10 mouse cellular contexts compared by ENCODE assay signal in the genomic region with DNA sequence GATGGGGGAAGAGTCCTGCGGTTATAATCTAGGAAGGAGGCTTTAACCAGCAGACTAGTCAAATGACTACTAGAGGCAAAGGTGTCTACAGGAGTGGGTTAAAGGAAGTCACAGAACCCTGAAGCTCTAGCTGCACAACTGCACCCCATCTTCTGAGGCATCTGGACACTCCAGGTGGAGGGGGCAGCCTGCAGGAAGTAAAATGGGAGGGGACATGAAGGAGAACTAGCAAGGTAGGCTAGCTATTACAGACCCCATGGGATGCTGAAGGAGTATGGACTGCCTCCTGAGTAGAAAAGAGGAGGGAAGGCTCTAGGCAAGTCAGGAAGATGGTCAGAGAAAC. TPM values are rescaled to one million over a fixed set of nuclear protein-coding genes. Genes with fewer than 3 reads are reported as not detected.
DNase-seq lines count a peak whose midpoint lies in the region; ATAC-seq and TF ChIP-seq lines count a peak whose summit lies in the region.
"Had no signal": no experiment of that assay in that cellular context is flagged by ENCODE, and none has a peak within 500 bp of the region (broad histone marks: within the 10 kb centered on the region; RNA-seq: fewer than 3 reads in every experiment).

No protein-coding gene starts in this region.

- no peak for TF ChIP-seq CTCF in stomach, postnatal 0 days (IDR thresholded peaks at IDR 0.05; ENCODE audit: low read depth)

- H3K36me3 ChIP-seq in heart, embryonic 11.5 days (ENCODE audit: control insufficient read depth, insufficient read depth, low read length), result no peaks in the 10 kb centered on the region
- H3K36me3 ChIP-seq in midbrain, embryonic 12.5 days, result no peaks in the 10 kb centered on the region
- peaks cover 12% of the 10 kb centered on the region for H3K36me3 ChIP-seq in midbrain, embryonic 14.5 days (ENCODE audit: control insufficient read depth, insufficient read depth, low read length)
- 0 out of 2 replicates have a peak, but pooled peaks cover 2% of the 10 kb centered on the region for H3K36me3 ChIP-seq in limb, embryonic 11.5 days (ENCODE audit: control insufficient read depth, insufficient read depth, low read length)
- no peaks in the 10 kb centered on the region for H3K36me3 ChIP-seq in stomach, postnatal 0 days (ENCODE audit: control insufficient read depth, insufficient read depth, low read length)
- H3K36me3 ChIP-seq in kidney, embryonic 16.5 days (ENCODE audit: insufficient read depth, low read length), result no peaks in the 10 kb centered on the region
- H3K36me3 ChIP-seq: embryonic facial prominence, embryonic 13.5 days had no signal

- intact Hi-C loops in heart, postnatal 36 days (cut with DNase I), result loop anchor here (2.0 to 5.0 kb wide), 2 partner anchors 33 to 49 kb away; no protein-coding TSS in a partner anchor

- peaks cover 30% of the 10 kb centered on the region for H3K4me1 ChIP-seq in heart, embryonic 11.5 days (ENCODE audit: control insufficient read depth, insufficient read depth, low read length)
- peaks cover 14% of the 10 kb centered on the region for H3K4me1 ChIP-seq in midbrain, embryonic 12.5 days
- H3K4me1 ChIP-seq in midbrain, embryonic 14.5 days (ENCODE audit: control insufficient read depth, insufficient read depth, low read length), result no peaks in the 10 kb centered on the region; the same call in 1 of the 2 replicates
- peaks cover 22% of the 10 kb centered on the region for H3K4me1 ChIP-seq in limb, embryonic 11.5 days (ENCODE audit: control insufficient read depth, insufficient read depth, low read length)
- 0 out of 2 replicates have a peak, but pooled peaks cover 3% of the 10 kb centered on the region for H3K4me1 ChIP-seq in stomach, postnatal 0 days (replicated peaks; ENCODE audit: control insufficient read depth, insufficient read depth)
- H3K4me1 ChIP-seq in kidney, embryonic 16.5 days (ENCODE audit: insufficient read depth, low read length), result peaks cover 9% of the 10 kb centered on the region; the same call in 1 of the 2 replicates

- ATAC-seq in heart, embryonic 11.5 days (replicated peaks; ENCODE audit: insufficient number of reproducible peaks, low FRiP score, low TSS enrichment), result no peak
- no peak for ATAC-seq in midbrain, embryonic 12.5 days (ENCODE audit: low FRiP score, low read depth)
- ATAC-seq in midbrain, embryonic 14.5 days (ENCODE audit: low FRiP score, low TSS enrichment), result no peak
- ATAC-seq in limb, embryonic 11.5 days (ENCODE audit: insufficient number of reproducible peaks, low FRiP score, low TSS enrichment, low read depth), result no peak
- ATAC-seq in stomach, postnatal 0 days (ENCODE audit: low FRiP score, low TSS enrichment), result no peak
- ATAC-seq in kidney, embryonic 16.5 days (ENCODE audit: low FRiP score, low TSS enrichment), result no peak

- no peak for TF ChIP-seq EP300 in stomach, postnatal 0 days (optimal IDR thresholded peaks at IDR 0.05)

- H3K27me3 ChIP-seq in heart, embryonic 11.5 days (ENCODE audit: control insufficient read depth, insufficient read depth, low read length), result no peaks in the 10 kb centered on the region
- peaks cover 34% of the 10 kb centered on the region for H3K27me3 ChIP-seq in midbrain, embryonic 12.5 days
- no peaks in the 10 kb centered on the region; the same call in 1 of the 2 replicates for H3K27me3 ChIP-seq in midbrain, embryonic 14.5 days (ENCODE audit: control insufficient read depth, insufficient read depth, low read length)
- H3K27me3 ChIP-seq in limb, embryonic 11.5 days (ENCODE audit: control insufficient read depth, insufficient read depth, low read length), result no peaks in the 10 kb centered on the region
- H3K27me3 ChIP-seq in stomach, postnatal 0 days (ENCODE audit: control insufficient read depth, insufficient read depth, low read length), result no peaks in the 10 kb centered on the region
- H3K27me3 ChIP-seq in kidney, embryonic 16.5 days (ENCODE audit: insufficient read depth, low read length), result no peaks in the 10 kb centered on the region
- H3K27me3 ChIP-seq: embryonic facial prominence, embryonic 13.5 days; Patski had no signal

- WGBS in heart, embryonic 11.5 days (ENCODE audit: insufficient replicate concordance), result 80% methylated on average over 1 of the region's 1 CpGs
- WGBS in midbrain, embryonic 12.5 days, result 92% methylated on average over 1 of the region's 1 CpGs
- 83% methylated on average over 1 of the region's 1 CpGs for WGBS in midbrain, embryonic 14.5 days
- WGBS in limb, embryonic 11.5 days, result 85% methylated on average over 1 of the region's 1 CpGs
- WGBS in stomach, postnatal 0 days, result 80% methylated on average over 1 of the region's 1 CpGs
- 100% methylated on average over 1 of the region's 1 CpGs for WGBS in kidney, embryonic 16.5 days

- H3K9ac ChIP-seq in heart, embryonic 11.5 days (ENCODE audit: low read depth, low read length), result no peak overlapping the region
- no peak overlapping the region; the same call in 1 of the 2 replicates for H3K9ac ChIP-seq in midbrain, embryonic 12.5 days (replicated peaks)
- no peak overlapping the region for H3K9ac ChIP-seq in midbrain, embryonic 14.5 days (replicated peaks; ENCODE audit: low read length)
- 0 out of 2 replicates have a peak overlapping the region, but pooled peaks have one; percentile 30 for H3K9ac ChIP-seq in limb, embryonic 11.5 days (ENCODE audit: low read length)
- H3K9ac ChIP-seq in stomach, postnatal 0 days (ENCODE audit: low read length), result 0 out of 2 replicates have a peak overlapping the region, but pooled peaks have one; percentile 18
- H3K9ac ChIP-seq in kidney, embryonic 16.5 days (replicated peaks; ENCODE audit: low read length), result no peak overlapping the region
- H3K9ac ChIP-seq: embryonic facial prominence, embryonic 13.5 days had no signal

- no peak overlapping the region for H3K4me3 ChIP-seq in heart, embryonic 11.5 days (ENCODE audit: low read depth, low read length)
- no peak overlapping the region for H3K4me3 ChIP-seq in midbrain, embryonic 12.5 days
- H3K4me3 ChIP-seq in midbrain, embryonic 14.5 days (replicated peaks; ENCODE audit: low read depth, low read length), result no peak overlapping the region
- H3K4me3 ChIP-seq in limb, embryonic 11.5 days (ENCODE audit: low read depth, low read length), result no peak overlapping the region
- H3K4me3 ChIP-seq in stomach, postnatal 0 days (ENCODE audit: low read depth, low read length), result no peak overlapping the region
- no peak overlapping the region for H3K4me3 ChIP-seq in kidney, embryonic 16.5 days (ENCODE audit: low read length)
- H3K4me3 ChIP-seq: embryonic facial prominence, embryonic 13.5 days had no signal

- no peak for DNase-seq in heart, postnatal 36 days
- no peak for DNase-seq in midbrain, embryonic 14.5 days
- no peak for DNase-seq in limb, embryonic 11.5 days (ENCODE audit: low spot score)
- DNase-seq in stomach, postnatal 0 days (ENCODE audit: low spot score), result no peak
- no peak for DNase-seq in adrenal gland, postnatal 36 days

- peak overlapping the region; percentile 68; the same call in 1 of the 2 replicates for H3K27ac ChIP-seq in heart, embryonic 11.5 days (ENCODE audit: low read depth, low read length)
- H3K27ac ChIP-seq in midbrain, embryonic 12.5 days (replicated peaks), result 0 out of 2 replicates have a peak overlapping the region, but pooled peaks have one; percentile 35
- H3K27ac ChIP-seq in midbrain, embryonic 14.5 days (replicated peaks; ENCODE audit: low read depth, low read length), result no peak overlapping the region; the same call in none of the 2 replicates
- no peak overlapping the region; the same call in 1 of the 2 replicates for H3K27ac ChIP-seq in limb, embryonic 11.5 days (replicated peaks; ENCODE audit: low read depth, low read length)
- peak overlapping the region; percentile 82 for H3K27ac ChIP-seq in stomach, postnatal 0 days (replicated peaks)
- H3K27ac ChIP-seq in kidney, embryonic 16.5 days (ENCODE audit: low read length), result no peak overlapping the region
- H3K27ac ChIP-seq: embryonic facial prominence, embryonic 13.5 days had no signal

- H3K9me3 ChIP-seq in heart, embryonic 11.5 days (replicated peaks; ENCODE audit: control insufficient read depth, low read length), result no peaks in the 10 kb centered on the region
- no peaks in the 10 kb centered on the region for H3K9me3 ChIP-seq in midbrain, embryonic 12.5 days
- no peaks in the 10 kb centered on the region for H3K9me3 ChIP-seq in midbrain, embryonic 14.5 days (ENCODE audit: control insufficient read depth, low read length)
- H3K9me3 ChIP-seq in limb, embryonic 11.5 days (ENCODE audit: control insufficient read depth, low read length), result no peaks in the 10 kb centered on the region
- no peaks in the 10 kb centered on the region for H3K9me3 ChIP-seq in stomach, postnatal 0 days (ENCODE audit: control insufficient read depth, low read length)
- H3K9me3 ChIP-seq in kidney, embryonic 16.5 days (ENCODE audit: low read length), result no peaks in the 10 kb centered on the region
- H3K9me3 ChIP-seq: embryonic facial prominence, embryonic 13.5 days had no signal

- no peak overlapping the region for H3K4me2 ChIP-seq in heart, embryonic 11.5 days
- no peak overlapping the region for H3K4me2 ChIP-seq in midbrain, embryonic 12.5 days (replicated peaks)
- no peak overlapping the region for H3K4me2 ChIP-seq in midbrain, embryonic 14.5 days (ENCODE audit: low read length)
- H3K4me2 ChIP-seq in limb, embryonic 11.5 days (ENCODE audit: low read depth, severe bottlenecking), result no peak overlapping the region
- H3K4me2 ChIP-seq in stomach, postnatal 0 days (replicated peaks; ENCODE audit: low read depth), result no peak overlapping the region
- H3K4me2 ChIP-seq in kidney, embryonic 16.5 days (replicated peaks; ENCODE audit: low read depth, low read length), result no peak overlapping the region
- H3K4me2 ChIP-seq: embryonic facial prominence, embryonic 13.5 days had no signal

RNA-seq across cellular contexts. Expression of a gene that starts 55.3 kb away (rescaled TPM):
- 6.5 and 6.6 TPM in 2 replicates for polyA plus RNA-seq in heart, embryonic 11.5 days (2014; fragmentation: Nextera tagmentation; extraction: Ambion mirVana)
- total RNA-seq in heart, postnatal 36 days (2021), result 1 to 10 TPM; 4.8 to 5.6 TPM
- polyA plus RNA-seq in midbrain, embryonic 12.5 days (2016; fragmentation: Nextera tagmentation; extraction: Ambion mirVana), result 25.6 and 26.6 TPM in 2 replicates
- 41.1 and 58.8 TPM in 2 replicates for polyA plus RNA-seq in midbrain, embryonic 14.5 days (2014; fragmentation: Nextera tagmentation; extraction: Ambion mirVana)
- polyA plus RNA-seq in limb, embryonic 11.5 days (2014; fragmentation: Nextera tagmentation; extraction: Ambion mirVana), result 4.6 and 5.0 TPM in 2 replicates
- polyA plus RNA-seq in stomach, postnatal 0 days (2015; fragmentation: Nextera tagmentation; extraction: Ambion mirVana), result 2.1 and 2.2 TPM in 2 replicates
- 5.2 and 7.1 TPM in 2 replicates for polyA plus RNA-seq in kidney, embryonic 16.5 days (2015; fragmentation: Nextera tagmentation; extraction: Ambion mirVana)
- 1 to 10 TPM; 3.6 to 4.3 TPM for total RNA-seq in adrenal gland, postnatal 36 days (2021)

Comparison
In these comparisons a context has a peak if more than half of its experiments do, and no peak if none do; other contexts are left out.
1. H3K27ac ChIP-seq: peak in heart, embryonic 11.5 days (single experiment), midbrain, embryonic 12.5 days (single experiment) and stomach, postnatal 0 days (single experiment); none in midbrain, embryonic 14.5 days (single experiment), limb, embryonic 11.5 days (single experiment) and kidney, embryonic 16.5 days (single experiment).
2. H3K9ac ChIP-seq: peak in limb, embryonic 11.5 days (single experiment) and stomach, postnatal 0 days (single experiment); none in heart, embryonic 11.5 days (single experiment), midbrain, embryonic 12.5 days (single experiment), midbrain, embryonic 14.5 days (single experiment) and kidney, embryonic 16.5 days (single experiment).